Mouse (Mus musculus): Measurements from ENCODE around the gene Abtb1.

GRCm38 (mm10) chr6:88857830-88858229, 16.0 kb upstream of the Abtb1 start:
- TF ChIP-seq CTCF (IDR thresholded peaks at IDR 0.05; ENCODE audit: low read depth) (no peak), EP300 (optimal IDR thresholded peaks at IDR 0.05) (no peak)
